Mouse (Mus musculus) E14TG2a.4 (cell line): ENCODE measurements around the gene Olfr90.
A peak's percentile ranks its signal among the peaks of the same experiment; 100 is the strongest.

Experiments used
- H3K27me3 ChIP-seq: 2 replicates; pipeline ENCODE4 v1.6.1; 2014; ENCODE audit warnings: low read length, control low read depth; ENCODE audit not compliant: insufficient read depth
- H3K36me3 ChIP-seq: 2 replicates; pipeline ENCODE4 v1.6.1; 2014; ENCODE audit warnings: low read length, control low read depth; ENCODE audit not compliant: insufficient read depth
- H3K4me1 ChIP-seq: replicated peaks from 2 replicates; pipeline ENCODE4 v1.6.1; 2014; ENCODE audit warnings: low read depth, low read length, control low read depth
- H3K4me3 ChIP-seq: replicated peaks from 2 replicates; pipeline ENCODE4 v1.5.1; 2014; ENCODE audit warnings: mild to moderate bottlenecking, low read length
- H3K9me3 ChIP-seq: 2 replicates; pipeline ENCODE4 v1.6.1; 2014; ENCODE audit warnings: low read length, control low read depth
- CTCF ChIP-seq: conservative IDR thresholded peaks from 2 replicates; pipeline ENCODE4 v1.5.1; 2014; ENCODE audit warnings: low read length
- NANOG ChIP-seq: IDR thresholded peaks from 2 replicates; pipeline ENCODE4 v1.6.1; 2014; ENCODE audit warnings: borderline replicate concordance, low read length, mixed read lengths
- POU5F1 ChIP-seq: IDR thresholded peaks from 2 replicates; pipeline ENCODE4 v1.6.1; 2014; ENCODE audit warnings: low read length, borderline replicate concordance

Olfr90 gene

GRCm38 (mm10) chr17:37051745-37052144, 36.6 kb downstream of the Olfr90 start:
- Histone ChIP-seq H3K36me3 (peaks cover 83% of the 10 kb centered on the region), H3K9me3 (no peaks in the 10 kb centered on the region), H3K4me3 (0 out of 2 replicates have a peak overlapping the region, but pooled peaks have one; percentile 80), H3K27me3 (0 out of 2 replicates have a peak, but pooled peaks cover 2% of the 10 kb centered on the region), H3K4me1 (peaks cover 92% of the 10 kb centered on the region)
- TF ChIP-seq CTCF (no peak), NANOG (no peak), POU5F1 (no peak)

- Histone ChIP-seq H3K4me1 (peaks cover 85% of the 10 kb centered on the region), H3K4me3 (peak overlapping the region; percentile 80), H3K9me3 (no peaks in the 10 kb centered on the region), H3K36me3 (peaks cover 74% of the 10 kb centered on the region), H3K27me3 (0 out of 2 replicates have a peak, but pooled peaks cover 2% of the 10 kb centered on the region)
- TF ChIP-seq CTCF (no peak), NANOG (no peak)
These were observed 37.4 kb downstream of the Olfr90 start for GRCm38 (mm10) chr17:37050876-37051275.

- no peak for TF ChIP-seq NANOG
- Histone ChIP-seq H3K36me3 (peaks cover 69% of the 10 kb centered on the region), H3K4me1 (peaks cover 81% of the 10 kb centered on the region), H3K4me3 (peak overlapping the region; percentile 80), H3K27me3 (0 out of 2 replicates have a peak, but pooled peaks cover 2% of the 10 kb centered on the region), H3K9me3 (no peaks in the 10 kb centered on the region)
These were observed 37.9 kb downstream of the Olfr90 start for GRCm38 (mm10) chr17:37050399-37050798.

- Histone ChIP-seq H3K9me3 (no peaks in the 10 kb centered on the region), H3K36me3 (peaks cover 63% of the 10 kb centered on the region), H3K4me3 (peak overlapping the region; percentile 80)
These were observed 38.6 kb downstream of the Olfr90 start for GRCm38 (mm10) chr17:37049570-37050310.

GRCm38 (mm10) chr17:37048383-37048782, 39.9 kb downstream of the Olfr90 start:
- TF ChIP-seq NANOG: no peak
- TF ChIP-seq POU5F1: no peak
- no peak for TF ChIP-seq CTCF
- Histone ChIP-seq H3K9me3 (no peaks in the 10 kb centered on the region), H3K4me3 (peak overlapping the region; percentile 95), H3K27me3 (0 out of 2 replicates have a peak, but pooled peaks cover 2% of the 10 kb centered on the region), H3K4me1 (peaks cover 84% of the 10 kb centered on the region), H3K36me3 (peaks cover 49% of the 10 kb centered on the region)

More at GRCm38 (mm10) chr17:37049570-37050310, 38.6 kb downstream of the Olfr90 start:
- TF ChIP-seq NANOG (no peak), CTCF (peak; percentile 43)
- Histone ChIP-seq H3K4me1 (peaks cover 81% of the 10 kb centered on the region), H3K27me3 (0 out of 2 replicates have a peak, but pooled peaks cover 2% of the 10 kb centered on the region)

GRCm38 (mm10) chr17:37047981-37048380, 40.3 kb downstream of the Olfr90 start:
- 0 out of 2 replicates have a peak, but pooled peaks cover 2% of the 10 kb centered on the region for H3K27me3 ChIP-seq
- H3K4me1 ChIP-seq: peaks cover 81% of the 10 kb centered on the region
- peaks cover 45% of the 10 kb centered on the region for H3K36me3 ChIP-seq
- H3K9me3 ChIP-seq: no peaks in the 10 kb centered on the region
- peak overlapping the region; percentile 95 for H3K4me3 ChIP-seq
- no peak for TF ChIP-seq NANOG
- no peak for TF ChIP-seq POU5F1
- no peak for TF ChIP-seq CTCF

- TF ChIP-seq CTCF (no peak), NANOG (no peak), POU5F1 (no peak)
These were observed 40.8 kb downstream of the Olfr90 start for GRCm38 (mm10) chr17:37047332-37047976.

GRCm38 (mm10) chr17:37046312-37047112, 41.8 kb downstream of the Olfr90 start:
- H3K4me3 ChIP-seq: peak overlapping the region; percentile 95
- no peak for TF ChIP-seq CTCF
- H3K9me3 ChIP-seq: no peaks in the 10 kb centered on the region
- peaks cover 67% of the 10 kb centered on the region for H3K4me1 ChIP-seq
- H3K27me3 ChIP-seq: 0 out of 2 replicates have a peak, but pooled peaks cover 2% of the 10 kb centered on the region
- peaks cover 31% of the 10 kb centered on the region for H3K36me3 ChIP-seq

More at GRCm38 (mm10) chr17:37047332-37047976, 40.8 kb downstream of the Olfr90 start:
- peak overlapping the region; percentile 95 for H3K4me3 ChIP-seq
- H3K27me3 ChIP-seq: 0 out of 2 replicates have a peak, but pooled peaks cover 2% of the 10 kb centered on the region
- H3K36me3 ChIP-seq: peaks cover 40% of the 10 kb centered on the region
- H3K9me3 ChIP-seq: no peaks in the 10 kb centered on the region
- H3K4me1 ChIP-seq: peaks cover 76% of the 10 kb centered on the region
